Mouse (Mus musculus) megakaryocyte, embryonic 14.5 days (primary cell): Measurements from ENCODE around the gene Npas3. TPM values are rescaled to one million over a fixed set of nuclear protein-coding genes. Genes with fewer than 3 reads are reported as not detected.

Source experiments
- H3K27me3 ChIP-seq: replicated peaks from 2 replicates; pipeline ENCODE3; 2012; ENCODE audit warnings: inconsistent platforms
- H3K36me3 ChIP-seq: replicated peaks from 2 replicates; pipeline ENCODE3; 2012; ENCODE audit warnings: low read length, inconsistent platforms, mixed read lengths
- H3K4me1 ChIP-seq: 2 replicates; pipeline ENCODE4 v1.6.1; 2012; ENCODE audit warnings: inconsistent platforms
- H3K4me3 ChIP-seq: replicated peaks from 2 replicates; pipeline ENCODE3; 2012; ENCODE audit warnings: moderate library complexity, mild to moderate bottlenecking, inconsistent platforms
- H3K9me3 ChIP-seq: 2 replicates; pipeline ENCODE4 v1.6.1; 2012; ENCODE audit warnings: inconsistent platforms
- FLI1 ChIP-seq: IDR thresholded peaks from 2 replicates; pipeline ENCODE4 v1.6.1; 2012; ENCODE audit warnings: low read length, inconsistent platforms, mixed read lengths
- GATA1 ChIP-seq: IDR thresholded peaks from 3 replicates; pipeline ENCODE4 v1.6.1; 2012; ENCODE audit warnings: mixed read lengths, low read length, inconsistent platforms, borderline replicate concordance
- polyA plus RNA-seq: library from polyadenylated mRNA; stranded (reverse); fragments of >175 nt; gene quantifications from 2 replicates; pipeline ENCODE4 v1.2.3, GENCODE M21; 2012; ENCODE audit warnings: low replicate concordance; ENCODE audit not compliant: insufficient read depth

Npas3 gene
- polyA plus RNA-seq, 1 experiment = not detected

- no peak for TF ChIP-seq FLI1
- no peak for TF ChIP-seq GATA1
- Histone ChIP-seq H3K4me1 (no peaks in the 10 kb centered on the region), H3K27me3 (no peaks in the 10 kb centered on the region), H3K36me3 (no peaks in the 10 kb centered on the region), H3K4me3 (no peak overlapping the region), H3K9me3 (no peaks in the 10 kb centered on the region; the same call in 1 of the 2 replicates)
These were observed 634.4 kb downstream of the Npas3 start for GRCm38 (mm10) chr12:53882863-53883262.

GRCm38 (mm10) chr12:53888624-53889023 is 640.1 kb downstream of the Npas3 start:
- Histone ChIP-seq H3K27me3 (no peaks in the 10 kb centered on the region), H3K4me3 (no peak overlapping the region), H3K4me1 (no peaks in the 10 kb centered on the region), H3K36me3 (no peaks in the 10 kb centered on the region), H3K9me3 (no peaks in the 10 kb centered on the region; the same call in 1 of the 2 replicates)
- TF ChIP-seq FLI1 (no peak), GATA1 (no peak)

GRCm38 (mm10) chr12:53895909-53896308 is 647.4 kb downstream of the Npas3 start:
- H3K4me1 ChIP-seq = no peaks in the 10 kb centered on the region
- H3K9me3 ChIP-seq = no peaks in the 10 kb centered on the region
- TF ChIP-seq FLI1 (no peak), GATA1 (no peak)
- H3K4me3 ChIP-seq = no peak overlapping the region
- H3K27me3 ChIP-seq = no peaks in the 10 kb centered on the region
- no peaks in the 10 kb centered on the region for H3K36me3 ChIP-seq

- H3K4me3 ChIP-seq = no peak overlapping the region
- H3K36me3 ChIP-seq = no peaks in the 10 kb centered on the region
- TF ChIP-seq GATA1 (no peak), FLI1 (no peak)
- H3K9me3 ChIP-seq = no peaks in the 10 kb centered on the region
- no peaks in the 10 kb centered on the region for H3K4me1 ChIP-seq
- H3K27me3 ChIP-seq = no peaks in the 10 kb centered on the region
These were observed 660.3 kb downstream of the Npas3 start for GRCm38 (mm10) chr12:53908761-53909160.

GRCm38 (mm10) chr12:53910192-53910591 is 661.7 kb downstream of the Npas3 start:
- Histone ChIP-seq H3K4me3 (no peak overlapping the region), H3K4me1 (no peaks in the 10 kb centered on the region), H3K36me3 (no peaks in the 10 kb centered on the region), H3K9me3 (no peaks in the 10 kb centered on the region), H3K27me3 (no peaks in the 10 kb centered on the region)
- no peak for TF ChIP-seq GATA1
- no peak for TF ChIP-seq FLI1

GRCm38 (mm10) chr12:53922153-53922552 is 673.7 kb downstream of the Npas3 start:
- no peaks in the 10 kb centered on the region for H3K27me3 ChIP-seq
- no peaks in the 10 kb centered on the region for H3K4me1 ChIP-seq
- H3K9me3 ChIP-seq = no peaks in the 10 kb centered on the region
- TF ChIP-seq GATA1 (no peak), FLI1 (no peak)
- H3K4me3 ChIP-seq = no peak overlapping the region
- H3K36me3 ChIP-seq = no peaks in the 10 kb centered on the region

GRCm38 (mm10) chr12:53948826-53949225 is 700.3 kb downstream of the Npas3 start:
- TF ChIP-seq GATA1 (no peak), FLI1 (no peak)
- Histone ChIP-seq H3K4me3 (no peak overlapping the region), H3K4me1 (no peaks in the 10 kb centered on the region), H3K9me3 (no peaks in the 10 kb centered on the region), H3K36me3 (no peaks in the 10 kb centered on the region), H3K27me3 (no peaks in the 10 kb centered on the region)

- no peaks in the 10 kb centered on the region for H3K9me3 ChIP-seq
- no peak overlapping the region for H3K4me3 ChIP-seq
- no peak for TF ChIP-seq FLI1
- no peak for TF ChIP-seq GATA1
- H3K27me3 ChIP-seq = no peaks in the 10 kb centered on the region
- no peaks in the 10 kb centered on the region for H3K4me1 ChIP-seq
- H3K36me3 ChIP-seq = no peaks in the 10 kb centered on the region
These were observed 713.5 kb downstream of the Npas3 start for GRCm38 (mm10) chr12:53962004-53962403.

GRCm38 (mm10) chr12:53963534-53963933 is 715.1 kb downstream of the Npas3 start:
- TF ChIP-seq FLI1 (no peak), GATA1 (no peak)
- Histone ChIP-seq H3K4me3 (no peak overlapping the region), H3K4me1 (no peaks in the 10 kb centered on the region), H3K27me3 (no peaks in the 10 kb centered on the region), H3K9me3 (no peaks in the 10 kb centered on the region), H3K36me3 (no peaks in the 10 kb centered on the region)

- Histone ChIP-seq H3K9me3 (no peaks in the 10 kb centered on the region), H3K27me3 (no peaks in the 10 kb centered on the region), H3K4me3 (no peak overlapping the region), H3K36me3 (no peaks in the 10 kb centered on the region), H3K4me1 (no peaks in the 10 kb centered on the region)
- TF ChIP-seq FLI1 (no peak), GATA1 (no peak)
These were observed 721.1 kb downstream of the Npas3 start for GRCm38 (mm10) chr12:53969378-53970174.
